Mouse (Mus musculus): ENCODE data around the gene Map2k6. TPM values are rescaled to one million over a fixed set of nuclear protein-coding genes. Genes with fewer than 3 reads are reported as not detected.
A peak's percentile ranks its signal among the peaks of the same experiment; 100 is the strongest.

Map2k6 gene
- polyA plus RNA-seq, 1 experiment, result 6.7 TPM

- peak; percentile 34 for DNase-seq
- H3K27ac ChIP-seq (ENCODE audit: control insufficient read depth, insufficient read depth, low read length), result no peak overlapping the region
- WGBS, result 22% methylated on average over 6 of the region's 6 CpGs
Observed at GRCm38 (mm10) chr11:110483165-110483564, 84.2 kb downstream of the Map2k6 start.

GRCm38 (mm10) chr11:110484426-110484825 lies 85.5 kb downstream of the Map2k6 start:
- no peaks in the 10 kb centered on the region for H3K36me3 ChIP-seq (ENCODE audit: control insufficient read depth, insufficient read depth, low read length)
- no peak for DNase-seq
- WGBS, result 100% methylated on average over 1 of the region's 1 CpGs

More at GRCm38 (mm10) chr11:110483165-110483564, 84.2 kb downstream of the Map2k6 start:
- no peaks in the 10 kb centered on the region for H3K36me3 ChIP-seq (ENCODE audit: control insufficient read depth, insufficient read depth, low read length)
- no peaks in the 10 kb centered on the region for H3K27me3 ChIP-seq (ENCODE audit: control insufficient read depth, insufficient read depth, low read length)
- TF ChIP-seq POLR2A (IDR thresholded peaks at IDR 0.05; ENCODE audit: control insufficient read depth, extremely low read depth, insufficient read depth, low read length, poor library complexity) (no peak), CTCF (IDR thresholded peaks at IDR 0.05; ENCODE audit: borderline replicate concordance, control insufficient read depth, extremely low read depth, insufficient read depth, low read length, poor library complexity) (no peak)
- H3K4me3 ChIP-seq (ENCODE audit: control insufficient read depth, insufficient read depth, low read length), result no peak overlapping the region
- H3K4me1 ChIP-seq (replicated peaks; ENCODE audit: control insufficient read depth, insufficient read depth, low read length), result no peaks in the 10 kb centered on the region

GRCm38 (mm10) chr11:110485081-110485480 lies 86.2 kb downstream of the Map2k6 start:
- Histone ChIP-seq H3K27ac (ENCODE audit: control insufficient read depth, insufficient read depth, low read length) (no peak overlapping the region), H3K4me1 (replicated peaks; ENCODE audit: control insufficient read depth, insufficient read depth, low read length) (no peaks in the 10 kb centered on the region), H3K4me3 (ENCODE audit: control insufficient read depth, insufficient read depth, low read length) (no peak overlapping the region), H3K27me3 (ENCODE audit: control insufficient read depth, insufficient read depth, low read length) (no peaks in the 10 kb centered on the region), H3K36me3 (ENCODE audit: control insufficient read depth, insufficient read depth, low read length) (no peaks in the 10 kb centered on the region)
- 92% methylated on average over 6 of the region's 6 CpGs for WGBS
- no peak for DNase-seq
- TF ChIP-seq POLR2A (IDR thresholded peaks at IDR 0.05; ENCODE audit: control insufficient read depth, extremely low read depth, insufficient read depth, low read length, poor library complexity), result no peak

More at GRCm38 (mm10) chr11:110484426-110484825, 85.5 kb downstream of the Map2k6 start:
- TF ChIP-seq POLR2A (IDR thresholded peaks at IDR 0.05; ENCODE audit: control insufficient read depth, extremely low read depth, insufficient read depth, low read length, poor library complexity) (no peak), CTCF (IDR thresholded peaks at IDR 0.05; ENCODE audit: borderline replicate concordance, control insufficient read depth, extremely low read depth, insufficient read depth, low read length, poor library complexity) (no peak)
- H3K4me1 ChIP-seq (replicated peaks; ENCODE audit: control insufficient read depth, insufficient read depth, low read length), result no peaks in the 10 kb centered on the region
- no peak overlapping the region for H3K27ac ChIP-seq (ENCODE audit: control insufficient read depth, insufficient read depth, low read length)
- no peaks in the 10 kb centered on the region for H3K27me3 ChIP-seq (ENCODE audit: control insufficient read depth, insufficient read depth, low read length)
- no peak overlapping the region for H3K4me3 ChIP-seq (ENCODE audit: control insufficient read depth, insufficient read depth, low read length)

- no peak overlapping the region for H3K4me3 ChIP-seq (ENCODE audit: control insufficient read depth, insufficient read depth, low read length)
- TF ChIP-seq POLR2A (IDR thresholded peaks at IDR 0.05; ENCODE audit: control insufficient read depth, extremely low read depth, insufficient read depth, low read length, poor library complexity) (no peak), CTCF (IDR thresholded peaks at IDR 0.05; ENCODE audit: borderline replicate concordance, control insufficient read depth, extremely low read depth, insufficient read depth, low read length, poor library complexity) (no peak)
- no peak for DNase-seq
- H3K27ac ChIP-seq (ENCODE audit: control insufficient read depth, insufficient read depth, low read length), result no peak overlapping the region
- peaks cover 4% of the 10 kb centered on the region for H3K36me3 ChIP-seq (ENCODE audit: control insufficient read depth, insufficient read depth, low read length)
- H3K27me3 ChIP-seq (ENCODE audit: control insufficient read depth, insufficient read depth, low read length), result no peaks in the 10 kb centered on the region
- no peaks in the 10 kb centered on the region for H3K4me1 ChIP-seq (replicated peaks; ENCODE audit: control insufficient read depth, insufficient read depth, low read length)
- WGBS, result 95% methylated on average over 6 of the region's 6 CpGs
Observed at GRCm38 (mm10) chr11:110487796-110488195, 88.9 kb downstream of the Map2k6 start.

GRCm38 (mm10) chr11:110488301-110488700 lies 89.4 kb downstream of the Map2k6 start:
- peaks cover 9% of the 10 kb centered on the region for H3K36me3 ChIP-seq (ENCODE audit: control insufficient read depth, insufficient read depth, low read length)
- TF ChIP-seq CTCF (IDR thresholded peaks at IDR 0.05; ENCODE audit: borderline replicate concordance, control insufficient read depth, extremely low read depth, insufficient read depth, low read length, poor library complexity) (no peak), POLR2A (IDR thresholded peaks at IDR 0.05; ENCODE audit: control insufficient read depth, extremely low read depth, insufficient read depth, low read length, poor library complexity) (no peak)
- H3K27me3 ChIP-seq (ENCODE audit: control insufficient read depth, insufficient read depth, low read length), result no peaks in the 10 kb centered on the region
- no peak for DNase-seq
- H3K27ac ChIP-seq (ENCODE audit: control insufficient read depth, insufficient read depth, low read length), result no peak overlapping the region
- no peaks in the 10 kb centered on the region for H3K4me1 ChIP-seq (replicated peaks; ENCODE audit: control insufficient read depth, insufficient read depth, low read length)
- H3K4me3 ChIP-seq (ENCODE audit: control insufficient read depth, insufficient read depth, low read length), result no peak overlapping the region
- 96% methylated on average over 7 of the region's 7 CpGs for WGBS

- no peak for DNase-seq
- TF ChIP-seq CTCF (IDR thresholded peaks at IDR 0.05; ENCODE audit: borderline replicate concordance, control insufficient read depth, extremely low read depth, insufficient read depth, low read length, poor library complexity) (no peak), POLR2A (IDR thresholded peaks at IDR 0.05; ENCODE audit: control insufficient read depth, extremely low read depth, insufficient read depth, low read length, poor library complexity) (no peak)
Observed at GRCm38 (mm10) chr11:110495323-110496060, 96.6 kb downstream of the Map2k6 start.

More at GRCm38 (mm10) chr11:110495323-110496060, 96.6 kb downstream of the Map2k6 start:
- Histone ChIP-seq H3K36me3 (ENCODE audit: control insufficient read depth, insufficient read depth, low read length) (peaks cover 16% of the 10 kb centered on the region), H3K27ac (ENCODE audit: control insufficient read depth, insufficient read depth, low read length) (no peak overlapping the region), H3K4me3 (ENCODE audit: control insufficient read depth, insufficient read depth, low read length) (no peak overlapping the region), H3K27me3 (ENCODE audit: control insufficient read depth, insufficient read depth, low read length) (no peaks in the 10 kb centered on the region), H3K4me1 (replicated peaks; ENCODE audit: control insufficient read depth, insufficient read depth, low read length) (no peaks in the 10 kb centered on the region)
- WGBS, result 92% methylated on average over 4 of the region's 4 CpGs
